Mouse (Mus musculus): ENCODE measurements around the gene Lpp. TPM values are rescaled to one million over a fixed set of nuclear protein-coding genes. Genes with fewer than 3 reads are reported as not detected.

Gene Lpp
- total RNA-seq, 2 experiments from 2014 or later: 1.2 to 3.8 TPM

DNA sequence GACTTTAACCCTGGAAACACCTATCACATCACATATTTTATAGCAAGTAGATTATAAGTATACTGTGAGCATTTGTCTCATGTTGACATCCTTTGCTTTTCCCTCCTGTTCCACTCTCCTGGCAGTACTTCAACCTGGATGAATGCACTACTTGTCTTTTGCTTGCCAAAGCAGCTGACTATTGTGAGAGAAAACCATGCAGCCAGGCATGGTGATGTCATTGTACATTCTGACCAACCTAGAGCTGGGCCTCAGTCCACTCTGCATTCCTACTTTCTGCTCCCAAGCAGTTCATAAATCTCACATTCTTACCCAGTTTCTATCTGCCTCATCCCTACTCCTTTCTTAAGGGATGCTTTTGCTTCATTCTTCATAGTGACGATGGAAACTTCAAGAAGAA lies 515.6 kb downstream of the Lpp start:
- ATAC-seq (replicated peaks; ENCODE audit: poor library complexity): no peak

DNA sequence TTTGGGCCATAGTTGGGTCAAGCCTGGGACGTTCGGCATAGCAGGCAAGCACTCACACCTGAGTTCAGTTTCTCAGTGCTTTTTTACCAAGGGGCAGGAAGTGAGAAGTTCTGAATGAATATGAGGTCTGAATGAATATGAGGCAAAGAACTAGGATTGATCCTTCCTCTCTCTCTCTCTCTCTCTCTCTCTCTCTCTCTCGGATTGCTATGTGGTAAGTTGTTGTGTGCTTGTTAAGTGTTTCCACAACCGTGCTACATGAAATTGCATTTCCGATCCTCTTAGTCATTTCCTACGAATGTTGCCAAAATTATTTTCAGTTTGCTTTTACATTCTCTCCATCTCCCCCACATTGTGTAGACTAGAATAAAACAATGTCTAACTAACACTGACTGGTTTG lies 517.0 kb downstream of the Lpp start:
- ATAC-seq (replicated peaks; ENCODE audit: poor library complexity): peak; percentile 35; the same call in 1 of the 2 replicates

DNA sequence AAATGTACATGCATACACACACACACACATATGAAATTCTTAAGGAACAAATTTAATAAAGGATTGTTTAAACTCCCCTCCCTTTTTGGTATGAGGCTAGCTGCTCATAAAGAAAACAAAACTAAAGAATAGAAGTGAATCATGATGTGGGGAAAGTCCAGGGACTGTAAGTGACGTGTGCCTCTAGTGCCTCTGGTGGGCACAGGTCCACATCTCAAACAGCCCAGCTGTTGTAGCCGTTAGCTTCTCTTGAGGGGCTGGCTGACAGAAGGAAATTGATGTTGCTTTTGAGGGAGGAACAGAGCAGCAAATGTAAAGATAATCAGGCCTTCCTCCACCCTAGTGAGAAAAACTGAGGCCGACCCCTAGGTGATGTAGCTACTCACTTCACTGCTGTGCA lies 517.5 kb downstream of the Lpp start:
- peak; percentile 85 for ATAC-seq (replicated peaks; ENCODE audit: poor library complexity)

DNA sequence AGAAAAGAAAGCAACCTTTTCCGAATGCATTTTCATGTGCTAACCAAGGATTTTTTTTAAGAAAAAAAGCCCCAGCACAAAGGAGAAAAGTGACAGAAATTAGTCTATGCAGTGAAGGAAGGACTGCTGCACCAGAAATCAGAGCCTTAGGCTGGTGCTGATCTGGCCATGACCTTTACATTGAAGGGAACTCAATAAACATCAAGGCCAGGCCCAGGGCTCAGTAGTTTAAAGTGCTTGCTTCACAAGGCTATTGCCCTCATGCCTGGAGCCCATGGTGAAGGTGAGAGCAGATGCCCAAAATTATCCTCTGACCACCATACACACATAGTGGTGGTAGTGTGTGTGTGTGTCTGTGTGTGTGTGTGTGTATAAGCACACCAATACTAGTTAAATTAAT lies 519.1 kb downstream of the Lpp start:
- no peak for ATAC-seq (replicated peaks; ENCODE audit: poor library complexity)

DNA sequence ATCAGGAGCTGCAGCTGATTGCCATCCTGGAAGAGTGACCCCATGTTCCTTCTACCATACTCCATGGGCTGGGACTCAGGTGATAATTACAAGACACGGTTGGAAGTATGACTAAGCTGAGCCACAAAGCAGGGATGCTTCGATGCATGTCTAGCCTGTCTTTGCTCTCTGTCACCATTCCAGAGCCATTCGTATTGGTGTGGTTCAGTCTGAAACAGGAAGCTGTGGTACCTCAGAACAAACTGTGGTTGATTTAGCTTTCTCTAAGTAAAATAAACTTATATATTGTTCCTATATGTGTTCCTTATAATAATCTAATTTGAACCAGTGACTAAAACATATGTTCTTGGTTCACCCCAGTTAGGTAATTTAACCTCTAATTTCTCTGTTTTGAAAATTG lies 519.7 kb downstream of the Lpp start:
- ATAC-seq (replicated peaks; ENCODE audit: poor library complexity): peak; percentile 44

DNA sequence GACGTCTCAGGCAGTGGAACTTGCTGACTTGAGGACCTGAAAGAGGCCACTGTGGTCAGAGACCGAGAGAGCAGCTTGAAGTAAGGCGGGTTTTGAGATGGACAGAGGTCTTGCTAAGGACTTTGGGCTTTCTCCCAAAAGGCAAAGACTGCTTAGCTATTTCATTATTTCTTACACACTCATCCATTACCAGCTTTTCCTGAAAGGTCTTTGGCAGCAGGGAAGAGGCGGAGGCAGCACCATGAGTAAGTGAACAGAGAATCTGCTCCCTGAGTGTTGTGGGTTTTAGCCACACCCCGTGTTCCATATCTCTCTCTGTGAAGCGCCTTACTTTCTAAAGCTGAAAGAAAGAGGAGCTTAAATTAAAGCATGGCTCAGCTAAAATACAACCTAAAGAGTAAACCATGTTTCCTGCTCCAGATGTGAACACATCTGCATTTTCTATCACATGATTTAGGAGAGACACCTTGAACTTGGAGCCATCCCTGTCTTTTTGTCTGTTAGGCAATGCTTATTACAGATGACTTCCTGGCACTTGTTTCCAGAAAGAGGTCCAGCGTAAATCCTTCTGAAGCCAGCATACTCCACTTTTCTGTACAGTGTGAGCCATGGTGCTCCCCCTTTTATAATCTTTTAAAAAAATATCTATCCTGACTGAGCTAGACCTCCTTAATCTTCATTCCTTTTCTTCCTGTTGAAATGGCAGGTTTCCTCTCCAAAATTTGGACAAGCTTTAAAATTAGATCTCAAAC lies 520.5 kb downstream of the Lpp start:
- ATAC-seq (replicated peaks; ENCODE audit: poor library complexity): peak; percentile 45; the same call in 1 of the 2 replicates

DNA sequence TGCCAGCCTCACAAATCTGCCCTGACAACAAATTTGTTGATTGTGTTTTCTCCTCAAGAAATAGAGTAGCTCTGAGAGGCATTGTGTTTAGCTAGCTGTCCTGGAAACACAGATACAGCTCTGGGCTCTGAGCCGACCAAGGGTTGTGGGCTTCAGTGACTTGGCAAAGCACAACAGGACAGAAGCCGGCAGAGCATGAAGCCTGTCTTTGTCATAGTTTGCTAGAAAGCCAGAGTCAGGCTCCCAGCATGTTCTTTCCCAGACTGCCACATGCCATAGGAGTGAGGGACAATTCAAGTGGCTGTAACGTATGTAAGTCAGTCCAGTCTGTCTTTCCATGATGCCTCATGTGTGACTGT lies 521.1 kb downstream of the Lpp start:
- no peak for ATAC-seq (replicated peaks; ENCODE audit: poor library complexity)

DNA sequence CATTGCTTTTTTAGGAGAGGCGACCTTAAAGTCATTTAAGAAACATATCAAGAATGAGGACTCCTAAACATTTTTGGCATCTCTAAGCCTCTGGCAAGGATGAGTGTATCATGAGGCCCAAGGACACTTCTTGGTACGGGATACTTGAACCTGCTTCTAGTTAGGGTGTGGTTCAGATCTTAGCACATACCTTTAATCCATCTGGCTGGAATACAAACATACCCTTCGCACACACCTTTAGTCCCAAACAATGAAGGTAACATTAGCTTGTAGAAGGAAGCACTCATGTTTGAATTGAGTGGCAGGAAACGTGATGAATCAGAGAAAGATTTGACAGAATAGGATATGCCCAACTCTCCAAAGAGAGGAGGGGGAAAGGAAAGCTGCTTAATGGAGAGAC lies 522.2 kb downstream of the Lpp start:
- ATAC-seq (replicated peaks; ENCODE audit: poor library complexity): no peak

DNA sequence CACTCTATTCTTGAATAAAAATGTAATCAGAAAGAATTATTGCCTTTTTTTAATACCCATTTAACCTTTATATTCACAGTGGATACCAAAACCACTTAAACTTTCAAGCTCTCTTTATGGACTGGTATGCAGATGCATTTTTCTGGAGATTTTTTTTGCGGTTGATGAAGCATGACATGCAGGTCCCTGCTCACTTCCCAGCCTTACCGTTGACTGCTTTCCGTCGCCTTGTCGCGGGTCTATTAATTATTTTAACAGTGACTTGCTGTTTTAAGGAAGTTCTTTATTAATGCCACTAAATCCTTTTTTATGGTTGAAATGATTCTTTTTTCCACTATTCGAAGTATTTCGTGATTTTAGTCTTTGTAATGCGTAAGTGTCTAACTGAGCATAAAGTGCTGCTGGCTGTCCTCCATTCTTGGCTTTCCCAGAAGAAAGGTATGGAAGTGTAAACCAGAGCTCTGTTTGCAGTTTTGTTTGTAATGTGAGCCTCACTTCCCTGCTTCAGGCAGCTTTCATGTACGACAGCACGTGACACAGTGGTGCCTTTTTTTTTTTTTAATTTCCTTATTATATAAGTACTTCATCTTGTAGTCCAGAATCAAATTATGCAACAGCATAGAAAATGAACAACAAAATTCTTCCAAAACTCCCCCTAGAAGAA lies 526.2 kb downstream of the Lpp start:
- ATAC-seq (replicated peaks; ENCODE audit: poor library complexity): no peak

DNA sequence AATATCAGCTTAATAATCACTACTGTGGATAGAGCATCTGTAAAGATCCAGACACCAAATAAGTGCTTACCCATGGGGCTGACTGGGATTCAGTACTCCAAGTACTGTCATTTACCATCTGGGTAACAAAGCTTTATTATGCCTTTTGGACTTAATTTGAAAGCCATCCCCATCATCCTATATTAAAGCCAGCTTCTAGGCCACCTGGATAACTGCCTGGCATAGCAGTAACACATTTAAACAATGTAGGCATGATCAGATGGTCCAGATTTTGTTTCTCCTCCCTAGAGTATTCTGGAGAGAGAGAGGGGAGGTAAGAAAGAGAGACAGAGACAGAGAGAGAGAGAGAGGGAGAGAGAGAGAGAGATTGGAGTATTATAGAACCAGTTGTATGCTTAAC lies 536.8 kb downstream of the Lpp start:
- ATAC-seq (replicated peaks; ENCODE audit: poor library complexity): no peak

DNA sequence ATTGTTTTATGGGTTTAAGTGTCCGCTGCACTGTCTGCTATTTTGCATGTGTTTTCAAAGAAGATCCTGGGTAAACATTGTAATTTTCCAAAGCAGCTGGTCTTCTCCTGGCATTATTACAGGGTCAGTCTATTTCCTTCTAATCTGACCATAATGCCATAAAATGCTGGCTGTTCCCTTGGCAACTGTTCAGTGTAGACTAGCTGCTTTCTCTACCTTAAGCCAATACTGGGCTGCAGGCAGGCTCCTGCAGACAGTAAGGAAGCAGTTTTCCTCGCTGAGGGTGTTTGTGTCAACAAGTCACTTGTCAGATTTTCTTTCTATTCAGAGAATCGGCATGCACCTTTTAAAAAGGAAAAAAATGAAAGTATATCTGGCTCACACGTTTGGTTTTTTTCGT lies 537.3 kb downstream of the Lpp start:
- no peak for ATAC-seq (replicated peaks; ENCODE audit: poor library complexity)

DNA sequence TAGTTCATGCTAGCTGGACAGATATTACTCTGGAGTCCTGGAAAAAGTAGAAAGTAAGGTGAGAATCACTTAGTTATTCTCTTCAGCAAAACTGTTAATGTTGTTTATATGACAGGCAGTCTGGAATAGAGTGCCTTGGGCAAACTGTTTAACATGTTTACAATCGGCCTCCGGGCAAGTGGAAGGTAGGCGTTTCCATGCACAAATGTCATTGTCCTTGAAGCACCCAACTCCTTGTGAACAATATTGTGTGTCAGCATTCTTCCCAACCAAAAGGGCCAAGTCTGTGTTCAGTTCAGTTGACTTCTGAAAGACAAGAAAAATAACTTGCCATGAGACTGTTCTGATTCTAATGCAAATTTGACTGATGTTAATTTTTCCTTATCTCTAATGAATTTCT lies 539.5 kb downstream of the Lpp start:
- no peak for ATAC-seq (replicated peaks; ENCODE audit: poor library complexity)

DNA sequence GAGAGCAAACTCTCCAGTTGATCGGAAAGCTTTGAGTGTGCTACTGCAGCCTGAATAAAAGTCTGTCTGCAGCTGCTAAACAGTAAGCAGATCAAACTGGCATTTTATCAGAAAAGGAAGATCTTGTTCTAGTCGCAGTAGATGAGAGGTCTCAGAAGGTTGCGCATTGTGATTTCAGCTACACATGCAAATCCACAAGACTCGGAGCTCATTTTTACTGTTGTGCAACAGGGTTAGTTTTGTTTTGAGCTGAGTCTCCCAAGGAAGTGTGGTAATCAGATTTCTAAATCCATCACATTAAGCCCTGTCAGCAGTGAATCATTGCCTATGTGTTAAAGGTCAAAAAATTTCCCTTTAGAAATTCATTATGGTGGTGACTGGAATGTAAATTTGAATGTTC lies 540.4 kb downstream of the Lpp start:
- peak; percentile 88 for ATAC-seq (replicated peaks; ENCODE audit: poor library complexity)

DNA sequence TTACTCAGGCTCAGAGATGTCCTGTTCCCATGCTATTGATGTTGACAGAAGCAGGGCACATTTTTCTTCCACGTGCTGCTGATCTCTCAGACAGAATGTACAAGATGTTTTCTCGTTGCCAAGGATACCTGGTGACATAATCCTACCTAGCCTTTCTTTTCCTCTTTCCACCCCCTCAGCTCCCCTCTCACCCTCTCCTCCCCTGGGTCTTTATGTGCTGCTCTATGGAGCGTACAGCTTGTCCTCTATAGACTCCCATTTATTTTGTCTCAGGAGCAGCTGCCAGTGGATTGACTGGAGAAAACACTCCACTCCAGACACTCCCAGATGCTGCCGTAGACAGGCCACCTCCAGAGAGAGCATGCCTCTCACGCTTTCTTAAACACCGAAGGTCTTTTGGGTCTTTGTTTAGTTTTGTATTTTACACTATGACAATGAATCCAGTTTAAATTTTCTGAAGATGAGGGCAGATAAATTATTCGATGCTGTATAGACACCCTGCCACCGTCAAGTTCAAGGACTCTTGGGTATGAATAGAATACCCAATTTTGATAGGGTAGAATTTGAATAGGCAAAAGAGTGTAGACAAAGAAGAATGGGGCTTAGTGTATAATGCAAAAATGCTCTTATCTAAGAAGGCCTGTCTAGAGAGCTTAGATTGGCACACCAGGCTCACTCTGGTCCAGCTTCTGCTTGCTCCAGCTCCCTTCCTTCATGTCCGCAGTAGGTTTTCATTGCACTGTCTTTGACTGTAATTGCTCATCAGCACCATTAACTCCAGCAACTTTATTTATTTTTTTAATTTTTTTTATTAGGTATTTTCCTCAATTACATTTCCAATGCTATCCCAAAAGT lies 548.2 kb downstream of the Lpp start:
- ATAC-seq (replicated peaks; ENCODE audit: poor library complexity): no peak

DNA sequence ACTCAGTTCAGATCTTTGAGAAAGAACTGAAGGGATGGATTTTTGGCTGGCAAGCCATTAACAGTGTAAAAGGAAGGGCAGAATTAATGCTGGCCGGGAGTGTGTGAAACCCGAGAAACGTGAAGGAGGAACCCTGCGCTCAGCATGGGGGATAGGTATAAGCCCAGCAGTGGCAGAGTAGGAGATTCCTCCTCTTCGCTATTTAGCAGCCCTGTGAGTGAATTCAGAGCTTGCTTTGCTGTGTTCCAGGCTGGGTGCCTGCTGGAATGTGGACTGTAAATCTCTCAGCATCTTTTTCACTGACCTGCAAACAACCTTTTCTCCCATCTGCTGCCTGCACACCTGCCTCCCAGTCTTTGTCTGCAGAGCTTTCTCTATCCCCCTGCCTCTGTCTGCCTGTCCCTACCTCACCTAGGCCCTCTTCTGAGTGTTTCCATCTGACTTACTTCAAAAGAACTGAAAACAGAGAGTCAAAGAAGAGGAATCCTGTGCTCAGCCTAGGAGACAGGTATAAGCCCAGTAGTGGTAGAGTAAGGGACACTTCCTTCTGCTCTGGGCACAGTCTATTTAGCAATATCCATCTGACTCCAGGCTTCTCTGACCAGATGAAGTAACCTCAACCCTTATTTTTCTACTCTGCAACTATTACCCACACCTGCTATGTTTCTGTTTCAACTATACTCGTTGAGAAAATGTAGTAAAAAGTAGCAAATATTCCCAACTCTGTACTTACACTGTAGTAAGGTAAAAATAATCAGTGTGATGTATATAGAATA lies 550.4 kb downstream of the Lpp start:
- ATAC-seq (replicated peaks; ENCODE audit: poor library complexity): peak; percentile 52

DNA sequence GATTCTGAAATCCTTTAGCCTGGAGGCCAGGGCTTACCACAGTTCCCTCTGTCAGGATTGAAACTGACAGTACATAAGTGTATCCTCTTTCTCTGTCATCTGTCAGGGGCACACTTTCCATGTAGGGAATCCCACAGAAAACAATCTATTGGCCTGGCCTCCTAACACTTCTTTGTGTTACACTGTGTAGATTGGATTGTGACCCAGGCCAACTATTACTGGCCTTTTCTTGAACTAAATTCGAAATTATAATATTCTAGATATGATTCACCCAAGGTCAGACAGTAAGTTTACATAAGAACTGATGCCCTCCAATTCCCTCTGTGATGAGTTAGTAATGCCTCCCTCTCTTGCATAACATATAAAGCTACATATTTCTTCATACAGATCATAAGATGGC lies 553.0 kb downstream of the Lpp start:
- ATAC-seq (replicated peaks; ENCODE audit: poor library complexity): no peak

DNA sequence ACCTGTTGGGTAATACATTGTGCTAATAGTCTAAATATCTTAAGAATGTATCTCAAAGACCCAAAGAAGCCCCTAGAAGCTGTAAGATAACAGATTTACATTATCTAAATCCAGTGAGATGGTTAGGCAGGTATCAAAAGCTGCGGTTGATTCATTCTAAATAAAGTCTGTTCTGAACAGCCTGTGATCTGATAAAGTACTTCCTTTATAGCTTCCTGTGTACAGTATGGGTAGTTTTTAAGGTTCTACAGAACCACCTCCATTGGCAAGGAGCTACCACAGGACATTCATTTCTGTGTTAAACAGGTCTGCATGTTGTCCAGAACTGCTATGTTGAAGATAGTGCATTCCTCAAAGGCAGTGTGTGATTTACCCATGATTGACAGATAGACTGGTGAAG lies 554.2 kb downstream of the Lpp start:
- ATAC-seq (replicated peaks; ENCODE audit: poor library complexity): no peak

DNA sequence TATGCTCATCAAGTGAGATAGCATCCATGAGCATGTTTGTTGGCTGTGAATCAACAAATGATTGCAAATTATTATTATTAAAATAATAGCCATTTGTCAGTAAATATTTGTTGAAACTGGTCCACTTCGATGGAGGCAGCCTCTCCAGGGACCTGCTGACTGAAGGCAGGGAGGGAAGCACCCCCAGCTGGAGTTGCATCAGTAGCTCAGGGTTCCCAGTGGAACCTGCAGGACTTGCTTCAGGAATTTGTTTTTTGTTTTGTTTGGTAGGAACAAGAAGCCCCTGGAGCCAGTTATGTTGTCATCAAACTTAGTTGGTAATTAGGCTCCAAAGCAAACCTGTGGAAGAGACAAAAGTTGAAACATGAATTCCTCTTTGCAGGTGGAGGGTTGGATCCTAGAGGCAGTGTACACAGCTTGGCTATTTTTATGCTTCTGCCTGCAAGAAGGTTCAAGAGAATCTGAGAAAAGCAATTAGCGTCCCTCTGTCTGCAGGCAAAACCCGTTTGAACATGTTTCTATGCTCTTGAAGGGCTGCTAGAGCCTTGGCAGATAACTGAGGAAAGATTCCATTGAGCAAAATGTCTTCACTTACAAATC lies 554.9 kb downstream of the Lpp start:
- no peak for ATAC-seq (replicated peaks; ENCODE audit: poor library complexity)

DNA sequence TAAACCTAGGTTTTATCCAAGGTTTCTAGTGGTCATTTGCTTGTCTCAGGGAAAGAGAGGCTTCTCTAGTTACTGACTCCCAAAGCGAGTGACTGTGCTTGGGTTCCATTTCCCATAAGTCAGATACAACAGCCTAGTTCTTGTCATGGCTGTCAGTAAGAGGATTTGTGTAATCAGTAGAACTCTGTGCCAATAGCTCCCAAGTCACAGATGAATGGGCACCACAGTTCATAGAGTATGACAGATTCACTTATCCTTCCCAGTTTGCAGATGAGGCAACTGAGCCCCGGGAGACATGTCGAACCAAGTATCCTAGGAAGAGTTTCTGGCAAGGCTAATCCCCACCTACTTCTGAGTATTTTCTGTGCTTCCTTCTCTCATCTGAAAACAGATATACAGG lies 556.0 kb downstream of the Lpp start:
- no peak for ATAC-seq (replicated peaks; ENCODE audit: poor library complexity)

DNA sequence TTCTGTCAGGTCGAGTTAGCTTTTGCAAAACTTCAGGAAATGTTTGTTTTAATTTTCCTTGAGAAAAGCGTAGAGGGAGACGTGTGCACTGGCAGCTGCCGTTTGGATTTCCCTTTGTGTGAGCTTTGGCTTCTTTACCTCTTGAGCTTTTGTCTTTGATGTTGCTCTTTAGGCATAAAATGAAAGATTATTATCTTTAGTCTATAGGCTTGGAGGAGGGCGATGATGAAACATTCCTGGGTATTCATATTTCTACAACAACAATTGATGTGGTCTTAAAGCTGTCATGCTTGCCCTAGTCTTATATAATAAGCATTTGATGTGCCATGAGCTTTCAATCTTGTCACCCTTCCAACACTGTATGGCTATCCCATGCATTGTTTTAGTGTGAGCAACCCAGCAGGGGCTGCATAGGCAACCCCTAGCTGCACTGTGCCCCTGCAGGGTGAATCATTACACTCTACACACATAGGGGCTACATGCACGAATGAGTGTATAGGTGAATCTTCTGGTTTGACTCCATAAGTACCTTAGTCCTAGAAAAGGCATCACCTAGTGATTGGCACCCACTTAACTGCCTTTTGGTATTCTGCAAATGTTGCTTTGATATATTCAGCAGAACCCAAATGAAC lies 556.9 kb downstream of the Lpp start:
- no peak for ATAC-seq (replicated peaks; ENCODE audit: poor library complexity)

Data from megakaryocyte progenitor cell, adult 5-6 weeks (primary cell).